Mouse (Mus musculus): Measurements from ENCODE around the gene Tmem245. TPM values are rescaled to one million over a fixed set of nuclear protein-coding genes. Genes with fewer than 3 reads are reported as not detected.

Gene Tmem245
- total and polyA plus RNA-seq, 3 experiments, result 7.3 to 15.0 (median 7.7) TPM

- no peak for DNase-seq (ENCODE audit: low read depth, low spot score)
- Histone ChIP-seq H3K4me3 (ENCODE audit: control insufficient read depth in 1 of 2, insufficient read depth in 1 of 2, low read depth in 2 of 2, low read length in 2 of 2) (no peak overlapping the region), H3K4me1 (ENCODE audit: control insufficient read depth in 1 of 2, insufficient read depth in 2 of 2, low read length in 2 of 2) (no peaks in the 10 kb centered on the region), H3K36me3 (ENCODE audit: control insufficient read depth in 1 of 2, insufficient read depth in 2 of 2, low read length in 2 of 2) (peaks cover 3 to 30% of the 10 kb centered on the region in 2 experiments; a peak in 3 of 4 replicates), H3K79me2 (ENCODE audit: control insufficient read depth, insufficient read depth, low read length, poor library complexity) (no peaks in the 10 kb centered on the region), H3K9me3 (replicated peaks; ENCODE audit: insufficient read depth, low read length) (no peaks in the 10 kb centered on the region), H3K9ac (ENCODE audit: control insufficient read depth, low read depth, low read length, poor library complexity, severe bottlenecking) (no peak overlapping the region), H3K27me3 (ENCODE audit: control insufficient read depth in 1 of 2, insufficient read depth in 2 of 2, low read length in 2 of 2) (no peaks in the 10 kb centered on the region), H3K27ac (ENCODE audit: control insufficient read depth, low read depth, low read length) (no peak overlapping the region)
- TF ChIP-seq ZNF384 (IDR thresholded peaks at IDR 0.05; ENCODE audit: low read depth, low read length), result no peak
- no peak for TF ChIP-seq GABPA (IDR thresholded peaks at IDR 0.05; ENCODE audit: low read depth, low read length)
- TF ChIP-seq POLR2AphosphoS2 (IDR thresholded peaks at IDR 0.05; ENCODE audit: low read length), result no peak
- TF ChIP-seq MAX (IDR thresholded peaks at IDR 0.05; ENCODE audit: low read length), result no peak
- TF ChIP-seq HCFC1 (IDR thresholded peaks at IDR 0.05; ENCODE audit: low read depth, low read length), result no peak
- no peak for TF ChIP-seq ELF1 (IDR thresholded peaks at IDR 0.05; ENCODE audit: low read depth, low read length)
These were observed 20.3 kb downstream of the Tmem245 start for GRCm38 (mm10) chr4:56926971-56927370.

GRCm38 (mm10) chr4:56922229-56922628 lies 25.0 kb downstream of the Tmem245 start:
- Histone ChIP-seq H3K27me3 (ENCODE audit: control insufficient read depth in 1 of 2, insufficient read depth in 2 of 2, low read length in 2 of 2) (no peaks in the 10 kb centered on the region), H3K9ac (ENCODE audit: control insufficient read depth, low read depth, low read length, poor library complexity, severe bottlenecking) (no peak overlapping the region), H3K4me3 (ENCODE audit: control insufficient read depth in 1 of 2, insufficient read depth in 1 of 2, low read depth in 2 of 2, low read length in 2 of 2) (no peak overlapping the region), H3K4me1 (ENCODE audit: control insufficient read depth in 1 of 2, insufficient read depth in 2 of 2, low read length in 2 of 2) (no peaks in the 10 kb centered on the region), H3K27ac (ENCODE audit: control insufficient read depth, low read depth, low read length) (no peak overlapping the region), H3K36me3 (ENCODE audit: control insufficient read depth in 1 of 2, insufficient read depth in 2 of 2, low read length in 2 of 2) (peaks cover 6 to 25% of the 10 kb centered on the region in 2 experiments), H3K9me3 (replicated peaks; ENCODE audit: insufficient read depth, low read length) (no peaks in the 10 kb centered on the region), H3K79me2 (ENCODE audit: control insufficient read depth, insufficient read depth, low read length, poor library complexity) (no peaks in the 10 kb centered on the region)
- DNase-seq (ENCODE audit: low read depth, low spot score), result peak; percentile 23
- no peak for TF ChIP-seq MYC (IDR thresholded peaks at IDR 0.05; ENCODE audit: low read depth, low read length)
- TF ChIP-seq RAD21 (IDR thresholded peaks at IDR 0.05; ENCODE audit: low read depth, low read length), result no peak
- no peak for TF ChIP-seq MAX (IDR thresholded peaks at IDR 0.05; ENCODE audit: low read length)
- no peak for TF ChIP-seq BHLHE40 (IDR thresholded peaks at IDR 0.05; ENCODE audit: borderline replicate concordance, low read depth, low read length)
- TF ChIP-seq UBTF (IDR thresholded peaks at IDR 0.05; ENCODE audit: borderline replicate concordance, insufficient read depth, low read depth, low read length), result no peak
- no peak for TF ChIP-seq POLR2AphosphoS5 (IDR thresholded peaks at IDR 0.05; ENCODE audit: borderline replicate concordance, low read depth, low read length)
- TF ChIP-seq KAT2A (conservative IDR thresholded peaks at IDR 0.05; ENCODE audit: low read depth, low read length), result no peak
- TF ChIP-seq ZNF384 (IDR thresholded peaks at IDR 0.05; ENCODE audit: low read depth, low read length), result no peak
- no peak for TF ChIP-seq MXI1 (IDR thresholded peaks at IDR 0.05; ENCODE audit: low read depth, low read length)
- no peak for TF ChIP-seq CHD2 (IDR thresholded peaks at IDR 0.05; ENCODE audit: low read length)
- no peak for TF ChIP-seq POLR2A (IDR thresholded peaks at IDR 0.05; ENCODE audit: control insufficient read depth in 1 of 2, insufficient read depth in 1 of 2, low read depth in 1 of 2, low read length in 2 of 2, poor library complexity in 1 of 2)
- TF ChIP-seq MEF2A (IDR thresholded peaks at IDR 0.05; ENCODE audit: extremely low read depth, insufficient replicate concordance, low read depth, low read length, poor library complexity, severe bottlenecking), result no peak
- TF ChIP-seq HCFC1 (IDR thresholded peaks at IDR 0.05; ENCODE audit: low read depth, low read length), result no peak
- TF ChIP-seq ELF1 (IDR thresholded peaks at IDR 0.05; ENCODE audit: low read depth, low read length), result no peak
- TF ChIP-seq ETS1 (IDR thresholded peaks at IDR 0.05; ENCODE audit: low read depth, low read length), result no peak
- no peak for TF ChIP-seq ZMIZ1 (IDR thresholded peaks at IDR 0.05; ENCODE audit: low read depth, low read length)
- no peak for TF ChIP-seq TBP (IDR thresholded peaks at IDR 0.05; ENCODE audit: low read depth, low read length)
